ENCODE assay signal across 14 mouse cellular contexts in genomic region chr1:192380596-192381041, GRCm38 (mm10).
DNase-seq lines count a peak whose midpoint lies in the region; ATAC-seq lines count a peak whose summit lies in the region.
"Had no signal": no experiment of that assay in that cellular context is flagged by ENCODE, and none has a peak within 500 bp of the region (broad histone marks: within the 10 kb centered on the region; RNA-seq: fewer than 3 reads in every experiment).

No protein-coding gene starts in this region.

- 0 out of 2 replicates have a peak overlapping the region, but pooled peaks have one; percentile 33 for H3K27ac ChIP-seq in midbrain, embryonic 10.5 days (replicated peaks)
- no peak overlapping the region for H3K27ac ChIP-seq in midbrain, embryonic 16.5 days (ENCODE audit: low read length)
- H3K27ac ChIP-seq: embryonic facial prominence, embryonic 13.5 days; liver, embryonic 14.5 days; macrophage had no signal

- no peaks in the 10 kb centered on the region for H3K9me3 ChIP-seq in midbrain, embryonic 10.5 days (replicated peaks)
- H3K9me3 ChIP-seq in midbrain, embryonic 16.5 days (replicated peaks; ENCODE audit: control insufficient read depth, low read length, poor library complexity, severe bottlenecking), result no peaks in the 10 kb centered on the region
- H3K9me3 ChIP-seq: embryonic facial prominence, embryonic 13.5 days had no signal

- H3K4me2 ChIP-seq in midbrain, embryonic 16.5 days (ENCODE audit: low read length), result no peak overlapping the region
- H3K4me2 ChIP-seq: embryonic facial prominence, embryonic 13.5 days had no signal

- H3K9ac ChIP-seq in midbrain, embryonic 16.5 days (ENCODE audit: low read depth, low read length), result no peak overlapping the region
- H3K9ac ChIP-seq: embryonic facial prominence, embryonic 13.5 days; liver, embryonic 14.5 days had no signal

- H3K4me1 ChIP-seq in midbrain, embryonic 10.5 days, result no peaks in the 10 kb centered on the region
- no peaks in the 10 kb centered on the region for H3K4me1 ChIP-seq in midbrain, embryonic 16.5 days (ENCODE audit: control insufficient read depth, insufficient read depth, low read length)
- H3K4me1 ChIP-seq: embryonic facial prominence, embryonic 13.5 days had no signal

- WGBS in midbrain, embryonic 10.5 days, result 74% methylated on average over 5 of the region's 5 CpGs
- WGBS in midbrain, embryonic 16.5 days, result 54% methylated on average over 5 of the region's 5 CpGs

- no peak for DNase-seq in frontal cortex, postnatal 25 days (ENCODE audit: low spot score in 2 of 2)
- no peak for DNase-seq in midbrain, embryonic 10.5 days (ENCODE audit: low spot score)
- DNase-seq in fat pad, adult 2 months (ENCODE audit: extremely low read depth, low read depth, low spot score), result peak; percentile 57
- no peak for DNase-seq in B cell, adult 2 months
- no peak for DNase-seq in adrenal gland, adult (ENCODE audit: inconsistent age in 2 of 2, low spot score in 1 of 2)
- DNase-seq: adrenal gland, adult 8-10 months; heart, postnatal 36 days had no signal

- no peaks in the 10 kb centered on the region for H3K27me3 ChIP-seq in midbrain, embryonic 10.5 days (ENCODE audit: low read depth, poor library complexity, severe bottlenecking)
- no peaks in the 10 kb centered on the region for H3K27me3 ChIP-seq in midbrain, embryonic 16.5 days (ENCODE audit: control insufficient read depth, insufficient read depth, low read depth, low read length)

- no peak overlapping the region for H3K4me3 ChIP-seq in midbrain, embryonic 10.5 days
- H3K4me3 ChIP-seq in midbrain, embryonic 16.5 days (ENCODE audit: low read depth, low read length), result no peak overlapping the region
- H3K4me3 ChIP-seq: embryonic facial prominence, embryonic 13.5 days; myocyte had no signal

- peak; percentile 62 for ATAC-seq in frontal cortex, adult (ENCODE audit: low TSS enrichment)
- no peak for ATAC-seq in midbrain, embryonic 16.5 days
- peak; percentile 91 for ATAC-seq in cerebellum, adult (ENCODE audit: insufficient number of reproducible peaks, low FRiP score, low TSS enrichment)

- H3K36me3 ChIP-seq in midbrain, embryonic 10.5 days, result no peaks in the 10 kb centered on the region
- no peaks in the 10 kb centered on the region for H3K36me3 ChIP-seq in midbrain, embryonic 16.5 days (ENCODE audit: control insufficient read depth, insufficient read depth, low read length)
- H3K36me3 ChIP-seq: embryonic facial prominence, embryonic 13.5 days had no signal
